Mouse (Mus musculus) E14TG2a.4 (cell line): ENCODE measurements around the gene Map3k11.

ENCODE experiments used
- CTCF ChIP-seq: conservative IDR thresholded peaks from 2 replicates; pipeline ENCODE4 v1.5.1; 2014; ENCODE audit warnings: low read length
- NANOG ChIP-seq: IDR thresholded peaks from 2 replicates; pipeline ENCODE4 v1.6.1; 2014; ENCODE audit warnings: borderline replicate concordance, low read length, mixed read lengths
- POU5F1 ChIP-seq: IDR thresholded peaks from 2 replicates; pipeline ENCODE4 v1.6.1; 2014; ENCODE audit warnings: low read length, borderline replicate concordance

GRCm38 (mm10) chr19:5695849-5696462 lies 7.4 kb downstream of the Map3k11 start:
- TF ChIP-seq CTCF (no peak), POU5F1 (no peak), NANOG (no peak)
